Mouse (Mus musculus) forebrain, embryonic 12.5 days (tissue): ENCODE measurements around the gene Cmip. TPM values are rescaled to one million over a fixed set of nuclear protein-coding genes. Genes with fewer than 3 reads are reported as not detected.
A peak's percentile ranks its signal among the peaks of the same experiment; 100 is the strongest.

ENCODE experiments used
- ATAC-seq: fragments of 200-750 bp; cut with Nextera tagmentation; 2 replicates; pipeline ENCODE4 v1.8.0; 2017; ENCODE audit warnings: moderate TSS enrichment; ENCODE audit not compliant: low FRiP score
- H3K27ac ChIP-seq: fragments of 300-500 bp; sonication (generic); 2 replicates; pipeline ENCODE4 v1.5.1; 2016; ENCODE audit warnings: mild to moderate bottlenecking
- H3K27me3 ChIP-seq: fragments of 300-500 bp; sonication (generic); 2 replicates; pipeline ENCODE4 v1.6.1; 2016; ENCODE audit warnings: mild to moderate bottlenecking
- H3K36me3 ChIP-seq: fragments of 300-500 bp; sonication (generic); replicated peaks from 2 replicates; pipeline ENCODE4 v1.6.1; 2016; ENCODE audit warnings: mild to moderate bottlenecking
- H3K4me1 ChIP-seq: fragments of 300-500 bp; sonication (generic); 2 replicates; pipeline ENCODE4 v1.6.1; 2016
- H3K4me2 ChIP-seq: fragments of 300-500 bp; sonication (generic); 2 replicates; pipeline ENCODE4 v1.6.1; 2016; ENCODE audit warnings: mild to moderate bottlenecking, moderate library complexity
- H3K4me3 ChIP-seq: fragments of 300-500 bp; sonication (generic); replicated peaks from 2 replicates; pipeline ENCODE4 v1.5.1; 2016; ENCODE audit warnings: mild to moderate bottlenecking
- H3K9ac ChIP-seq: fragments of 300-500 bp; sonication (generic); 2 replicates; pipeline ENCODE4 v1.6.1; 2016; ENCODE audit warnings: mild to moderate bottlenecking
- H3K9me3 ChIP-seq: fragments of 300-500 bp; sonication (generic); 2 replicates; pipeline ENCODE4 v1.6.1; 2016
- WGBS: fragments of 180-500 bp; shearing (Covaris S2); methylation state at CpG from one replicate; pipeline ENCODE4 v1.1.7; 2016; 5-methylcytosine and 5-hydroxymethylcytosine counted together
- polyA plus RNA-seq: library from polyadenylated mRNA; unstranded; fragments of >200 nt; fragmentation: Nextera tagmentation; extraction: Ambion mirVana; gene quantifications from 2 replicates; pipeline ENCODE4 v1.2.1, GENCODE M21; 2016

The Cmip gene
- polyA plus RNA-seq, 1 experiment from 2014 or later, result 30.5 TPM

DNA sequence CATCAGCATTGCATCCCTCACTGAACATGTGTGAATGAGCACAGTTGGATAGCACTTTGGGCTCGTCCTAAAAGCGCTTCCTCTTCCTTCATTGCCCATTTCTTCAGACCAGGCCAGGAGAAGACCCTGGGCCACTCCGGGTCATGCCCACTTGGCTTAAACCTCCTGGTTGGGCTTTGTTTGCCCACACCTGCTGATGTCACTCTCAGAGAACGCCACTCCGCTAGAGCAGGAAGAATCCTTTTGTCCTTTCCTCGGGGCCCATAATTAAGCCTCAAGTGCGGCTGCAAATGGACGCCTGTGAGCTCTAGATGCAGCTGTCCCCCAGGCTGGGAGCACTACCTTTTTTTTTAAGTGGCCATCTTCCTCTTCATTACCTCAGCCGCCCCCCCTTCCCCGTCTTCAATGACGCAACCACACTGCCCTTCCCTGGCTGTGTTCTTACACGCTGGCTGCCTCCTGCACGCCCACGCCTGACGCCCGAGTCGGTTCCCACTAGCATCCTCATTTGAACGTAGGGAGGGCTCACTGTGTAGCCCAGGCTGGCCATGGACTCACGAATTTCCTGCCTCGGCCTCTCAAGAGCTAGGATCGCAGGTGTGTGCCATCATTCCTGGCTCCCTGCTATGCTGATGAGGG, 171.8 kb downstream of the Cmip start:
- Histone ChIP-seq H3K27ac (peak overlapping the region; percentile 65), H3K9ac (no peak overlapping the region), H3K4me1 (no peaks in the 10 kb centered on the region), H3K27me3 (no peaks in the 10 kb centered on the region), H3K4me3 (no peak overlapping the region), H3K36me3 (peaks cover 64% of the 10 kb centered on the region), H3K4me2 (no peak overlapping the region), H3K9me3 (no peaks in the 10 kb centered on the region)
- ATAC-seq, result 0 out of 2 replicates have a peak, but pooled peaks have one; percentile 36
- WGBS, result 72% methylated on average over 21 of the region's 21 CpGs

- H3K27me3 ChIP-seq, result no peaks in the 10 kb centered on the region
- no peak for ATAC-seq
- H3K4me2 ChIP-seq, result no peak overlapping the region
- WGBS, result 93% methylated on average over 4 of the region's 4 CpGs
- H3K27ac ChIP-seq, result no peak overlapping the region
- no peak overlapping the region for H3K4me3 ChIP-seq
- H3K36me3 ChIP-seq, result peaks cover 62% of the 10 kb centered on the region
- no peaks in the 10 kb centered on the region for H3K4me1 ChIP-seq
- H3K9ac ChIP-seq, result no peak overlapping the region
- H3K9me3 ChIP-seq, result no peaks in the 10 kb centered on the region
These were observed 173.8 kb downstream of the Cmip start for GRCm38 (mm10) chr8:117430624-117431023.

- Histone ChIP-seq H3K4me3 (no peak overlapping the region), H3K27me3 (no peaks in the 10 kb centered on the region), H3K4me2 (no peak overlapping the region), H3K36me3 (peaks cover 62% of the 10 kb centered on the region), H3K4me1 (no peaks in the 10 kb centered on the region), H3K9me3 (no peaks in the 10 kb centered on the region), H3K27ac (no peak overlapping the region), H3K9ac (no peak overlapping the region)
- ATAC-seq, result no peak
- 93% methylated on average over 3 of the region's 3 CpGs for WGBS
These were observed 174.7 kb downstream of the Cmip start for GRCm38 (mm10) chr8:117431554-117431953.

GRCm38 (mm10) chr8:117432111-117432510, 175.2 kb downstream of the Cmip start:
- H3K36me3 ChIP-seq, result peaks cover 63% of the 10 kb centered on the region
- H3K27me3 ChIP-seq, result no peaks in the 10 kb centered on the region
- no peak for ATAC-seq
- H3K27ac ChIP-seq, result no peak overlapping the region
- H3K4me1 ChIP-seq, result no peaks in the 10 kb centered on the region
- WGBS, result 86% methylated on average over 8 of the region's 8 CpGs
- H3K9me3 ChIP-seq, result no peaks in the 10 kb centered on the region
- no peak overlapping the region for H3K4me2 ChIP-seq
- no peak overlapping the region for H3K9ac ChIP-seq
- H3K4me3 ChIP-seq, result no peak overlapping the region

DNA sequence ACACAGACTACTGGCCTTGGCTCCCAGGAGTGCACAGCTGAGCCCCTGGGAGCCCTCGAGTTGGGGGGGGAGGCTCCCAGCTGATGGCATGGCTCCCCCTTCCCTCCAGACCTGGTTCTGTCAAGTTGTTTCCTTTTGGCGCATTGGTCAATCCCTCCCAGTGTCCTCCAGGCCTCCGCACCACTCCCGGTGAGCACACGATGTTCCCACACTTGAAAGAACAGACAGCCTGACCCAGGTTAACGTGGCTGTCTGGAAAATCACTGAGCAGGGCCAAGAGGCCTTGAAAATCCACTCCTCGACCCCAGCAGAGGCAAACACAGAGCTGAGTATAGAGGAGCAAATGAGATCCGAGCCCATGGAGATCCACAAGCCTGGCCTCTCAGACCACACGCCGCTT, 177.1 kb downstream of the Cmip start:
- H3K4me1 ChIP-seq, result no peaks in the 10 kb centered on the region
- H3K27ac ChIP-seq, result no peak overlapping the region
- WGBS, result 95% methylated on average over 10 of the region's 10 CpGs
- no peak overlapping the region for H3K4me3 ChIP-seq
- no peaks in the 10 kb centered on the region for H3K9me3 ChIP-seq
- no peak overlapping the region for H3K4me2 ChIP-seq
- no peak for ATAC-seq
- no peak overlapping the region for H3K9ac ChIP-seq
- H3K27me3 ChIP-seq, result no peaks in the 10 kb centered on the region
- H3K36me3 ChIP-seq, result peaks cover 77% of the 10 kb centered on the region

- peaks cover 72% of the 10 kb centered on the region for H3K36me3 ChIP-seq
- no peak overlapping the region for H3K4me3 ChIP-seq
- 97% methylated on average over 15 of the region's 15 CpGs for WGBS
- no peak overlapping the region for H3K9ac ChIP-seq
- no peaks in the 10 kb centered on the region for H3K9me3 ChIP-seq
- ATAC-seq, result no peak
- no peaks in the 10 kb centered on the region for H3K4me1 ChIP-seq
- H3K4me2 ChIP-seq, result no peak overlapping the region
- no peaks in the 10 kb centered on the region for H3K27me3 ChIP-seq
- no peak overlapping the region for H3K27ac ChIP-seq
These were observed 179.9 kb downstream of the Cmip start for GRCm38 (mm10) chr8:117436786-117437185.

- no peak overlapping the region for H3K4me3 ChIP-seq
- no peaks in the 10 kb centered on the region for H3K9me3 ChIP-seq
- H3K27ac ChIP-seq, result no peak overlapping the region
- no peak for ATAC-seq
- H3K4me2 ChIP-seq, result no peak overlapping the region
- 89% methylated on average over 5 of the region's 5 CpGs for WGBS
- H3K4me1 ChIP-seq, result no peaks in the 10 kb centered on the region
- no peaks in the 10 kb centered on the region for H3K27me3 ChIP-seq
- peaks cover 65% of the 10 kb centered on the region for H3K36me3 ChIP-seq
- no peak overlapping the region for H3K9ac ChIP-seq
These were observed 180.8 kb downstream of the Cmip start for GRCm38 (mm10) chr8:117437616-117438015.

DNA sequence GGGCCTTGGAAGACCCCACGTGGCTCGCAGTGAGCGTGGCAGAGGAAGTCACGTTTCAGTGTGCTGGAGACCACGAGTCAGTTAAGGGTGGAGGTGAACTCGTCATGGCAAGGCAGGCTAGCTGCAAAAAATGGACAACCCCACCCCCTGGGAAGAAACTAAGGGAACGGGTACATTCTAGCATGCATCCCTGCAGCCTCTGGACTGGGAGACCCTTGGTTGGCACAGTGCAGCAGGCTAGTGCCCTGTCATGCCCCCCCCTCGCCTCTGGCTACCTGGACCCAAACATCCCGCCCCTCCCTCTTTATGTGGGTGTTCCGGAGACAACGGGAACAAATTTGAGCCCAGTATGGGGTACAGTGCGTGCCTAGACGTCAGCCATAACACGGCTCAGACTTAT, 183.5 kb downstream of the Cmip start:
- Histone ChIP-seq H3K36me3 (peaks cover 66% of the 10 kb centered on the region), H3K9me3 (no peaks in the 10 kb centered on the region), H3K27ac (no peak overlapping the region), H3K4me3 (no peak overlapping the region), H3K4me1 (peaks cover 9% of the 10 kb centered on the region), H3K27me3 (no peaks in the 10 kb centered on the region), H3K4me2 (no peak overlapping the region), H3K9ac (no peak overlapping the region)
- 91% methylated on average over 14 of the region's 14 CpGs for WGBS
- no peak for ATAC-seq

GRCm38 (mm10) chr8:117440759-117441158, 183.9 kb downstream of the Cmip start:
- H3K4me2 ChIP-seq, result no peak overlapping the region
- H3K36me3 ChIP-seq, result peaks cover 66% of the 10 kb centered on the region
- no peaks in the 10 kb centered on the region for H3K27me3 ChIP-seq
- no peaks in the 10 kb centered on the region for H3K9me3 ChIP-seq
- no peak overlapping the region for H3K27ac ChIP-seq
- H3K9ac ChIP-seq, result no peak overlapping the region
- no peak for ATAC-seq
- peaks cover 12% of the 10 kb centered on the region for H3K4me1 ChIP-seq
- no peak overlapping the region for H3K4me3 ChIP-seq
- 93% methylated on average over 6 of the region's 6 CpGs for WGBS

DNA sequence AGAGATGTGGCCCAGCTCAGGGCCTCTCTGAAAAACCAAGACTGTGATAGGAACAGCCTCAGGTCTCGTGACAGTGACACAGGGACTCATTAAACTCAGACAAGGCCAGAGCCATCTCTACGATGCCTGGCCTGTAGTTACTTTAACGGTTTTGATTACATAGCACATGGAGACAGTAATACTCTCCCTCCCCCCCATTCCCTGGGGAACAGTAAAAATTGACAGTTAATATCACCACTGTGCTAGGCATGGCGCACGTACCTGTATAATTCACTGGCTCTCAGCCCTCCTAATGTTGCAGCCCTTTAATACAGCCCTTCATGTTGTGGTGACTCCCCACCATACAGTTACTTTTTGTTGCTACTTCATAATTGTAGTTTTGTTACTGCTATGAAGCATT, 188.6 kb downstream of the Cmip start:
- ATAC-seq, result no peak
- Histone ChIP-seq H3K4me3 (no peak overlapping the region), H3K4me1 (peaks cover 25% of the 10 kb centered on the region), H3K9ac (no peak overlapping the region), H3K4me2 (no peak overlapping the region), H3K36me3 (peaks cover 53% of the 10 kb centered on the region), H3K9me3 (no peaks in the 10 kb centered on the region), H3K27me3 (no peaks in the 10 kb centered on the region), H3K27ac (peak overlapping the region; percentile 86)
- WGBS, result 76% methylated on average over 5 of the region's 5 CpGs

DNA sequence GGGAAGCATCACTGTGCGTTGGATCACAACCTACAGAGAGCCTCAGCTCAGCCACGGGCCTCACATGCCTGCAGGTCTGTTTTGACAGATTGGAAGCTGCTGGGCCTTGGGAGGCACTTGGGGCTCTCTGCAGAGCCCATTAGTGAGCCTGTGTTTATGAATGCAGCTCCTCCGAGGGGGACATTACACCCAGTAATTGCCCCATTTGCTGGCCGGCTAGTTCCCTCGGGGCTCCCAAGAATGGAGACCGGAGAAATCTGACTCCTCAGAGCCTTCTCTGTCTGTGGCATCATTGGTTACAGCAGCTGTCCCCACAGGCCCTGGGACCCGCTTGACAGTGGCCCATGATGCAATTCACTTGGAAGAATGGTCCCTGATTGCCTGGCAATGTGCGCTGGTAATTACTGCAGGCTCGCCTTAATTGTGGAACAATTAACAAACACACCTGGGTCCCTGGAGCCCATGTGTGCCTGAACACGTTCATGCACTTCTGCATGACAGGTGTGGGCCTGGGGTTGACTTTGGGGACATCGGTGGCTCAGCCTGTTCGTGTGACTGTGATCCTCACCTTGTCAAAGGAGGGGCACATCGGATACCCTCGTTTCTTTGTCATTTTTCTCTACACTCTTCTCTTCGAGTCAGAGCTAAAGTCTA, 189.6 kb downstream of the Cmip start:
- H3K4me2 ChIP-seq, result no peak overlapping the region
- 46% methylated on average over 15 of the region's 15 CpGs for WGBS
- peak; percentile 88 for ATAC-seq

DNA sequence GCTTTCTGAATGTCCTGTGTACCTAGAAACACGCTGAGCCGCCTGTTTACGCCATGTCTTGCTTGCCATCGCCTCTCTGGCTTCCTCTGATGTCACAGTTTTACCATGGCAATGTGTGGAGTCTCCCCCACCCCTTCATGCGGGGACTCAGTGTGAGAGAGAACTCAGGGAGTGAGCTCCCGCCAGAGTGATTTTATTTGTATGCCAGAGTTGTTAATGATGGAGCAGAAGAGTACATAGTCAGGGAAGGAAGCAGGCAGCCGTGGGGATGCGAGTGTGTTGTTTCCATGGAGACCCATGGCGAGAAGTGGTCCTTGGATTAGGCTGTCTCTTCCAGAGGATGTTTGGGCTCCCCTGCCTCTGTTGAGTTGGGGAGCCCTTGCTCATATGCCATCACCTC, 194.2 kb downstream of the Cmip start:
- no peaks in the 10 kb centered on the region for H3K27me3 ChIP-seq
- H3K4me2 ChIP-seq, result no peak overlapping the region
- peak overlapping the region; percentile 36; the same call in 1 of the 2 replicates for H3K27ac ChIP-seq
- WGBS, result 78% methylated on average over 9 of the region's 9 CpGs
- no peak overlapping the region for H3K4me3 ChIP-seq
- H3K4me1 ChIP-seq, result peaks cover 14% of the 10 kb centered on the region
- H3K9ac ChIP-seq, result no peak overlapping the region
- ATAC-seq, result no peak
- peaks cover 84% of the 10 kb centered on the region for H3K36me3 ChIP-seq
- no peaks in the 10 kb centered on the region for H3K9me3 ChIP-seq

More for the DNA sequence above, 189.6 kb downstream of the Cmip start:
- Histone ChIP-seq H3K4me1 (peaks cover 27% of the 10 kb centered on the region), H3K36me3 (peaks cover 55% of the 10 kb centered on the region), H3K9me3 (no peaks in the 10 kb centered on the region), H3K4me3 (no peak overlapping the region), H3K27me3 (no peaks in the 10 kb centered on the region), H3K27ac (peak overlapping the region; percentile 86), H3K9ac (no peak overlapping the region)

- Histone ChIP-seq H3K36me3 (peaks cover 92% of the 10 kb centered on the region), H3K9ac (no peak overlapping the region), H3K9me3 (no peaks in the 10 kb centered on the region), H3K4me1 (0 out of 2 replicates have a peak, but pooled peaks cover 4% of the 10 kb centered on the region), H3K4me3 (no peak overlapping the region), H3K4me2 (no peak overlapping the region), H3K27ac (0 out of 2 replicates have a peak overlapping the region, but pooled peaks have one; percentile 50), H3K27me3 (no peaks in the 10 kb centered on the region)
- ATAC-seq, result 0 out of 2 replicates have a peak, but pooled peaks have one; percentile 40
- WGBS, result 81% methylated on average over 6 of the region's 6 CpGs
These were observed 197.1 kb downstream of the Cmip start for GRCm38 (mm10) chr8:117453974-117454373.
